Mouse (Mus musculus) erythroid progenitor cell, adult 5-6 weeks (primary cell): ENCODE measurements around the gene D130043K22Rik. TPM values are rescaled to one million over a fixed set of nuclear protein-coding genes. Genes with fewer than 3 reads are reported as not detected.
A peak's percentile ranks its signal among the peaks of the same experiment; 100 is the strongest.

ENCODE experiments used
- ATAC-seq: replicated peaks from 2 replicates; pipeline ENCODE4 v1.8.0; 2016; ENCODE audit warnings: moderate number of reproducible peaks, mild to moderate bottlenecking, moderate TSS enrichment, inconsistent platforms; ENCODE audit not compliant: poor library complexity, low FRiP score, severe bottlenecking
- total RNA-seq, 2 experiments: library from RNA; stranded (forward) in 1 of 2; stranded (reverse) in 1 of 2; fragments of 150-400 nt in 1 of 2; fragments of 186-747, 209-891 nt in 1 of 2; gene quantifications; 2 replicates each; pipeline versions ENCODE4 v1.2.3 to v1.2.4; 2015 to 2017; ENCODE audit warnings: low replicate concordance in 2 of 2

The D130043K22Rik gene
- total RNA-seq (2015; ENCODE audit: low replicate concordance) (not detected in 2 replicates), total RNA-seq (2017; ENCODE audit: low replicate concordance) (not detected in 2 replicates)

- ATAC-seq: peak; percentile 67
These were observed at the start of gene D130043K22Rik for GRCm38 (mm10) chr13:24844983-24845955. TSS of gene D130043K22Rik (plus strand) at chr13:24845135.

GRCm38 (mm10) chr13:24798686-24799085 lies 46.2 kb upstream of the D130043K22Rik start:
- no peak for ATAC-seq

GRCm38 (mm10) chr13:24799378-24799777 lies 45.6 kb upstream of the D130043K22Rik start:
- ATAC-seq: no peak

GRCm38 (mm10) chr13:24799925-24800673 lies 44.8 kb upstream of the D130043K22Rik start:
- ATAC-seq: peak; percentile 60

GRCm38 (mm10) chr13:24800674-24801307 lies 44.1 kb upstream of the D130043K22Rik start:
- ATAC-seq: peak; percentile 88

GRCm38 (mm10) chr13:24801308-24801921 lies 43.5 kb upstream of the D130043K22Rik start, which contains the start of gene BC005537:
TSS of gene BC005537 (plus strand) at chr13:24801657.
- peak; percentile 2; the same call in 1 of the 2 replicates for ATAC-seq

GRCm38 (mm10) chr13:24802131-24802691 lies 42.7 kb upstream of the D130043K22Rik start:
- ATAC-seq: peak; percentile 50

- no peak for ATAC-seq
These were observed 41.7 kb upstream of the D130043K22Rik start for GRCm38 (mm10) chr13:24803196-24803595.

- ATAC-seq: no peak
These were observed 38.9 kb upstream of the D130043K22Rik start for GRCm38 (mm10) chr13:24806079-24806478.

GRCm38 (mm10) chr13:24812521-24812920 lies 32.4 kb upstream of the D130043K22Rik start:
- no peak for ATAC-seq

- no peak for ATAC-seq
These were observed 30.3 kb upstream of the D130043K22Rik start for GRCm38 (mm10) chr13:24814616-24815015.

GRCm38 (mm10) chr13:24816125-24817092 lies 28.5 kb upstream of the D130043K22Rik start:
- ATAC-seq: peak; percentile 48; the same call in 1 of the 2 replicates

- no peak for ATAC-seq
These were observed 25.0 kb upstream of the D130043K22Rik start for GRCm38 (mm10) chr13:24819931-24820330.

- ATAC-seq: no peak
These were observed 22.1 kb upstream of the D130043K22Rik start for GRCm38 (mm10) chr13:24822663-24823343.

- no peak for ATAC-seq
These were observed 20.3 kb upstream of the D130043K22Rik start for GRCm38 (mm10) chr13:24824647-24825046.

- ATAC-seq: no peak
These were observed 19.3 kb upstream of the D130043K22Rik start for GRCm38 (mm10) chr13:24825587-24825986.

- no peak for ATAC-seq
These were observed 18.8 kb upstream of the D130043K22Rik start for GRCm38 (mm10) chr13:24826116-24826515.
